Mouse (Mus musculus) myocyte (in vitro differentiated cells): ENCODE measurements around the gene Zbtb40.

Experiments used
- CEBPB ChIP-seq: IDR thresholded peaks from 2 replicates; pipeline ENCODE4 v1.6.1; 2011; ENCODE audit warnings: mild to moderate bottlenecking, moderate library complexity; ENCODE audit not compliant: poor library complexity, insufficient read depth, severe bottlenecking
- E2F4 ChIP-seq: IDR thresholded peaks from one replicate; pipeline ENCODE4 v1.6.1; 2011; ENCODE audit warnings: mild to moderate bottlenecking, control low read depth, moderate library complexity; ENCODE audit not compliant: insufficient read depth
- MAX ChIP-seq: IDR thresholded peaks from one replicate; pipeline ENCODE4 v1.6.1; 2011; ENCODE audit warnings: low read depth, mild to moderate bottlenecking, control low read depth
- MYOG ChIP-seq, 3 experiments: IDR thresholded peaks; one replicate each; pipeline ENCODE4 v1.6.1; 2011; ENCODE audit warnings: control low read depth in 2 of 3, low read depth in 2 of 3, mild to moderate bottlenecking in 2 of 3; ENCODE audit not compliant: insufficient read length in 2 of 3, control insufficient read depth in 1 of 3, insufficient read depth in 1 of 3
- POLR2A ChIP-seq: IDR thresholded peaks from one replicate; pipeline ENCODE4 v1.6.1; 2011; ENCODE audit warnings: low read depth, mild to moderate bottlenecking, control low read depth, moderate library complexity; ENCODE audit not compliant: insufficient read length
- POLR2AphosphoS2 ChIP-seq: IDR thresholded peaks from one replicate; pipeline ENCODE4 v1.6.1; 2011; ENCODE audit warnings: low read depth, control low read depth; ENCODE audit not compliant: insufficient read length
- REST ChIP-seq: IDR thresholded peaks from one replicate; pipeline ENCODE4 v1.6.1; 2011; ENCODE audit warnings: mild to moderate bottlenecking, control low read depth, moderate library complexity; ENCODE audit not compliant: insufficient read depth, insufficient read length
- SRF ChIP-seq: IDR thresholded peaks from one replicate; pipeline ENCODE4 v1.6.1; 2011; ENCODE audit warnings: low read depth; ENCODE audit not compliant: control insufficient read depth, insufficient read length
- TCF12 ChIP-seq: IDR thresholded peaks from one replicate; pipeline ENCODE4 v1.6.1; 2011; ENCODE audit warnings: mild to moderate bottlenecking, control low read depth; ENCODE audit not compliant: poor library complexity, insufficient read depth, severe bottlenecking
- TCF3 ChIP-seq: IDR thresholded peaks from one replicate; pipeline ENCODE4 v1.6.1; 2011; ENCODE audit warnings: low read depth, control low read depth; ENCODE audit not compliant: insufficient read length
- USF1 ChIP-seq: IDR thresholded peaks from one replicate; pipeline ENCODE4 v1.6.1; 2011; ENCODE audit warnings: low read depth, mild to moderate bottlenecking, control low read depth, moderate library complexity

DNA sequence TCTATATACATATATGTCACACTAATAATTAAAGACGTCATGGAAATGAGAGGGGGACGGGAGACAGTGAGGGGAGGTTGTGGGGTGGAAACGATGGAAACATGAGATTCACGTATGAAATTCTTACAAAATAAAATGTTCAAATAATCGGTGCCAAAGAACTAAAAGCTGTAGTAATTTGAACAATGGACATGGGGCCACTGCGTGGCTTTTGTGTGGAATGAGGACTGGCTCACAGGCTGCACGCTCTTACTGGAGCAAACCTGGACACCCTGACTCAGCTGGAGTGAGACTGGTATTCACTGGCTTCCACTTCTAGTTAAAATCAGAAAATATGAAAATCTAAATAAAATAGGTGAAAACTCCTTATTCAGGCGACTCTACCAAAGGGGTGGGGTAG, 6.6 kb downstream of the Zbtb40 start:
- TF ChIP-seq POLR2A (no peak), USF1 (no peak), TCF12 (no peak), MAX (no peak), E2F4 (no peak), POLR2AphosphoS2 (no peak), CEBPB (no peak), SRF (no peak), MYOG (IDR thresholded peaks at IDR 0.05; ENCODE audit: control insufficient read depth in 1 of 3, insufficient read depth in 1 of 3, insufficient read length in 2 of 3, low read depth in 2 of 3) (no peak), REST (no peak), TCF3 (no peak)
